Mouse (Mus musculus): ENCODE measurements around the gene Calhm4. TPM values are rescaled to one million over a fixed set of nuclear protein-coding genes. Genes with fewer than 3 reads are reported as not detected.

Gene Calhm4
- polyA plus RNA-seq, 1 experiment from 2014 or later: not detected

GRCm38 (mm10) chr10:34070999-34071492 is 26.9 kb upstream of the Calhm4 start:
- Histone ChIP-seq H3K27me3 (ENCODE audit: control insufficient read depth, insufficient read depth, low read length) (no peaks in the 10 kb centered on the region), H3K9ac (ENCODE audit: low read length) (no peak overlapping the region), H3K27ac (replicated peaks in 1 of 2; ENCODE audit: control insufficient read depth in 1 of 2, insufficient read depth in 1 of 2, low read depth in 2 of 2, low read length in 2 of 2) (peak overlapping the region; percentile 65 to 75; a peak in 3 of 4 replicates), H3K4me3 (ENCODE audit: control insufficient read depth in 1 of 2, insufficient read depth in 1 of 2, low read depth in 1 of 2, low read length in 2 of 2) (no peak overlapping the region), H3K4me1 (ENCODE audit: control insufficient read depth in 2 of 2, insufficient read depth in 2 of 2, low read length in 2 of 2) (no peaks in the 10 kb centered on the region), H3K36me3 (ENCODE audit: control insufficient read depth, insufficient read depth, low read length) (no peaks in the 10 kb centered on the region), H3K4me2 (ENCODE audit: low read length) (no peak overlapping the region), H3K9me3 (ENCODE audit: control insufficient read depth, low read length) (no peaks in the 10 kb centered on the region)
- ATAC-seq (ENCODE audit: insufficient number of reproducible peaks, insufficient read depth, low FRiP score, low read depth): no peak
- WGBS: 37% methylated on average over 5 of the region's 5 CpGs

- WGBS: 51% methylated on average over 1 of the region's 1 CpGs
- no peak overlapping the region for H3K9ac ChIP-seq (ENCODE audit: low read length)
- no peak overlapping the region for H3K4me2 ChIP-seq (ENCODE audit: low read length)
- no peaks in the 10 kb centered on the region for H3K27me3 ChIP-seq (ENCODE audit: control insufficient read depth, insufficient read depth, low read length)
- no peaks in the 10 kb centered on the region for H3K36me3 ChIP-seq (ENCODE audit: control insufficient read depth, insufficient read depth, low read length)
- H3K4me3 ChIP-seq (ENCODE audit: control insufficient read depth in 1 of 2, insufficient read depth in 1 of 2, low read depth in 1 of 2, low read length in 2 of 2): no peak overlapping the region
- H3K27ac ChIP-seq (replicated peaks in 1 of 2; ENCODE audit: control insufficient read depth in 1 of 2, insufficient read depth in 1 of 2, low read depth in 2 of 2, low read length in 2 of 2): no peak overlapping the region
- no peaks in the 10 kb centered on the region for H3K9me3 ChIP-seq (ENCODE audit: control insufficient read depth, low read length)
- ATAC-seq (ENCODE audit: insufficient number of reproducible peaks, insufficient read depth, low FRiP score, low read depth): no peak
- no peaks in the 10 kb centered on the region for H3K4me1 ChIP-seq (ENCODE audit: control insufficient read depth in 2 of 2, insufficient read depth in 2 of 2, low read length in 2 of 2)
Measured at GRCm38 (mm10) chr10:34069606-34070005, 25.5 kb upstream of the Calhm4 start.

GRCm38 (mm10) chr10:34066591-34066990 is 22.5 kb upstream of the Calhm4 start:
- H3K4me3 ChIP-seq (ENCODE audit: control insufficient read depth in 1 of 2, insufficient read depth in 1 of 2, low read depth in 1 of 2, low read length in 2 of 2): no peak overlapping the region
- no peak overlapping the region for H3K4me2 ChIP-seq (ENCODE audit: low read length)
- no peak overlapping the region for H3K9ac ChIP-seq (ENCODE audit: low read length)
- ATAC-seq (ENCODE audit: insufficient number of reproducible peaks, insufficient read depth, low FRiP score, low read depth): no peak
- H3K36me3 ChIP-seq (ENCODE audit: control insufficient read depth, insufficient read depth, low read length): no peaks in the 10 kb centered on the region
- no peaks in the 10 kb centered on the region for H3K9me3 ChIP-seq (ENCODE audit: control insufficient read depth, low read length)
- no peaks in the 10 kb centered on the region for H3K27me3 ChIP-seq (ENCODE audit: control insufficient read depth, insufficient read depth, low read length)
- 52% methylated on average over 3 of the region's 3 CpGs for WGBS
- H3K4me1 ChIP-seq (ENCODE audit: control insufficient read depth in 2 of 2, insufficient read depth in 2 of 2, low read length in 2 of 2): no peaks in the 10 kb centered on the region
- H3K27ac ChIP-seq (replicated peaks in 1 of 2; ENCODE audit: control insufficient read depth in 1 of 2, insufficient read depth in 1 of 2, low read depth in 2 of 2, low read length in 2 of 2): no peak overlapping the region

GRCm38 (mm10) chr10:34053987-34054386 is 9.9 kb upstream of the Calhm4 start:
- no peaks in the 10 kb centered on the region for H3K27me3 ChIP-seq (ENCODE audit: control insufficient read depth, insufficient read depth, low read length)
- no peak for ATAC-seq (ENCODE audit: insufficient number of reproducible peaks, insufficient read depth, low FRiP score, low read depth)
- H3K4me2 ChIP-seq (ENCODE audit: low read length): no peak overlapping the region
- H3K27ac ChIP-seq (replicated peaks in 1 of 2; ENCODE audit: control insufficient read depth in 1 of 2, insufficient read depth in 1 of 2, low read depth in 2 of 2, low read length in 2 of 2): no peak overlapping the region
- H3K36me3 ChIP-seq (ENCODE audit: control insufficient read depth, insufficient read depth, low read length): no peaks in the 10 kb centered on the region
- no peak overlapping the region for H3K4me3 ChIP-seq (ENCODE audit: control insufficient read depth in 1 of 2, insufficient read depth in 1 of 2, low read depth in 1 of 2, low read length in 2 of 2)
- H3K9me3 ChIP-seq (ENCODE audit: control insufficient read depth, low read length): no peaks in the 10 kb centered on the region
- no peaks in the 10 kb centered on the region for H3K4me1 ChIP-seq (ENCODE audit: control insufficient read depth in 2 of 2, insufficient read depth in 2 of 2, low read length in 2 of 2)
- 62% methylated on average over 2 of the region's 2 CpGs for WGBS
- no peak overlapping the region for H3K9ac ChIP-seq (ENCODE audit: low read length)

- no peak within 1 kb of the TSS for H3K27ac ChIP-seq (replicated peaks in 1 of 2; ENCODE audit: control insufficient read depth in 1 of 2, insufficient read depth in 1 of 2, low read depth in 2 of 2, low read length in 2 of 2)
- peaks cover 2 to 3% of the 10 kb centered on the region in 2 experiments; a peak in 3 of 4 replicates for H3K4me1 ChIP-seq (ENCODE audit: control insufficient read depth in 2 of 2, insufficient read depth in 2 of 2, low read length in 2 of 2)
- no peak within 1 kb of the TSS for H3K4me3 ChIP-seq (ENCODE audit: control insufficient read depth in 1 of 2, insufficient read depth in 1 of 2, low read depth in 1 of 2, low read length in 2 of 2)
- no peak within 1 kb of the TSS for H3K9ac ChIP-seq (ENCODE audit: low read length)
- WGBS: 73% methylated on average over 3 of the region's 3 CpGs
- H3K27me3 ChIP-seq (ENCODE audit: control insufficient read depth, insufficient read depth, low read length): no peaks in the 10 kb centered on the region
- H3K9me3 ChIP-seq (ENCODE audit: control insufficient read depth, low read length): no peaks in the 10 kb centered on the region
- no peak for ATAC-seq (ENCODE audit: insufficient number of reproducible peaks, insufficient read depth, low FRiP score, low read depth)
- H3K4me2 ChIP-seq (ENCODE audit: low read length): no peak within 1 kb of the TSS
- no peaks in the 10 kb centered on the region for H3K36me3 ChIP-seq (ENCODE audit: control insufficient read depth, insufficient read depth, low read length)
Measured at GRCm38 (mm10) chr10:34037401-34037800, 6.7 kb downstream of the Calhm4 start, which contains the start of gene Trappc3l. TSS of gene Trappc3l (plus strand) at chr10:34037597.

- no peak for ATAC-seq (ENCODE audit: insufficient number of reproducible peaks, insufficient read depth, low FRiP score, low read depth)
- Histone ChIP-seq H3K9ac (ENCODE audit: low read length) (no peak overlapping the region), H3K27me3 (ENCODE audit: control insufficient read depth, insufficient read depth, low read length) (no peaks in the 10 kb centered on the region), H3K9me3 (ENCODE audit: control insufficient read depth, low read length) (no peaks in the 10 kb centered on the region), H3K4me2 (ENCODE audit: low read length) (no peak overlapping the region), H3K4me3 (ENCODE audit: control insufficient read depth in 1 of 2, insufficient read depth in 1 of 2, low read depth in 1 of 2, low read length in 2 of 2) (no peak overlapping the region), H3K36me3 (ENCODE audit: control insufficient read depth, insufficient read depth, low read length) (no peaks in the 10 kb centered on the region), H3K4me1 (ENCODE audit: control insufficient read depth in 2 of 2, insufficient read depth in 2 of 2, low read length in 2 of 2) (peaks cover 2 to 3% of the 10 kb centered on the region in 2 experiments; a peak in 3 of 4 replicates), H3K27ac (replicated peaks in 1 of 2; ENCODE audit: control insufficient read depth in 1 of 2, insufficient read depth in 1 of 2, low read depth in 2 of 2, low read length in 2 of 2) (no peak overlapping the region)
- 20% methylated on average over 5 of the region's 5 CpGs for WGBS
Measured at GRCm38 (mm10) chr10:34036587-34036986, 7.5 kb downstream of the Calhm4 start.

- Histone ChIP-seq H3K9me3 (ENCODE audit: control insufficient read depth, low read length) (no peaks in the 10 kb centered on the region), H3K36me3 (ENCODE audit: control insufficient read depth, insufficient read depth, low read length) (no peaks in the 10 kb centered on the region), H3K4me3 (ENCODE audit: control insufficient read depth in 1 of 2, insufficient read depth in 1 of 2, low read depth in 1 of 2, low read length in 2 of 2) (0 out of 4 replicates have a peak overlapping the region, but pooled peaks have one; percentile 10 to 22), H3K9ac (ENCODE audit: low read length) (peak overlapping the region; percentile 35), H3K4me2 (ENCODE audit: low read length) (peak overlapping the region; percentile 51), H3K4me1 (ENCODE audit: control insufficient read depth in 2 of 2, insufficient read depth in 2 of 2, low read length in 2 of 2) (peaks cover 2 to 3% of the 10 kb centered on the region in 2 experiments; a peak in 3 of 4 replicates), H3K27me3 (ENCODE audit: control insufficient read depth, insufficient read depth, low read length) (no peaks in the 10 kb centered on the region), H3K27ac (replicated peaks in 1 of 2; ENCODE audit: control insufficient read depth in 1 of 2, insufficient read depth in 1 of 2, low read depth in 2 of 2, low read length in 2 of 2) (no peak overlapping the region)
- WGBS: 19% methylated on average over 22 of the region's 22 CpGs
- peak; percentile 66; the same call in 1 of the 2 replicates for ATAC-seq (ENCODE audit: insufficient number of reproducible peaks, insufficient read depth, low FRiP score, low read depth)
Measured at GRCm38 (mm10) chr10:34033630-34034305, 10.3 kb downstream of the Calhm4 start.

All from heart, embryonic 14.5 days (tissue).